Mouse (Mus musculus) C2C12 (cell line): ENCODE measurements at regions not wholly inside any gene's neighbourhood (a gene's known extent, or its start where the extent isn't known, plus 50 kb on each side); places are given as distances from the start of the nearest gene placed in this dataset.

Source experiments
- CTCF ChIP-seq: IDR thresholded peaks from one replicate; pipeline ENCODE4 v1.5.1; 2011; ENCODE audit not compliant: control insufficient read depth, insufficient read depth, insufficient read length
- MAX ChIP-seq: IDR thresholded peaks from one replicate; pipeline ENCODE4 v1.6.1; 2011; ENCODE audit warnings: mild to moderate bottlenecking, control low read depth
- MYOD1 ChIP-seq: IDR thresholded peaks from one replicate; pipeline ENCODE4 v1.6.1; 2011; ENCODE audit warnings: low read depth; ENCODE audit not compliant: control insufficient read depth, insufficient read length
- USF1 ChIP-seq: IDR thresholded peaks from one replicate; pipeline ENCODE4 v1.6.1; 2011; ENCODE audit warnings: low read depth, mild to moderate bottlenecking, control low read depth, moderate library complexity

GRCm38 (mm10) chr10:26440720-26441119 lies 64.9 kb upstream of the L3mbtl3 start:
- TF ChIP-seq CTCF = no peak
- TF ChIP-seq MAX = no peak
- no peak for TF ChIP-seq USF1
- TF ChIP-seq MYOD1 = no peak
